Mouse (Mus musculus) neural tube, embryonic 11.5 days (tissue): ENCODE measurements around the gene Ap1g1. TPM values are rescaled to one million over a fixed set of nuclear protein-coding genes. Genes with fewer than 3 reads are reported as not detected.

ENCODE experiments used
- ATAC-seq: fragments of 200-750 bp; cut with Nextera tagmentation; 2 replicates; pipeline ENCODE4 v1.8.0; 2017; ENCODE audit warnings: moderate number of reproducible peaks, mild to moderate bottlenecking, moderate TSS enrichment, moderate library complexity; ENCODE audit not compliant: insufficient read depth, low FRiP score, low TSS enrichment
- DNase-seq: peaks from one replicate; pipeline ENCODE4 v3.0.0-alpha.2; 2015; ENCODE audit warnings: low spot score
- H3K27ac ChIP-seq: fragments of 300-500 bp; sonication (generic); 2 replicates; pipeline ENCODE4 v1.5.1; 2014; ENCODE audit warnings: low read depth, mild to moderate bottlenecking, low read length
- H3K27me3 ChIP-seq: fragments of 300-500 bp; sonication (generic); 2 replicates; pipeline ENCODE4 v1.6.1; 2014; ENCODE audit warnings: mild to moderate bottlenecking, low read length, mixed read lengths; ENCODE audit not compliant: control insufficient read depth, insufficient read depth
- H3K36me3 ChIP-seq: fragments of 300-500 bp; sonication (generic); 2 replicates; pipeline ENCODE4 v1.6.1; 2014; ENCODE audit warnings: mild to moderate bottlenecking, low read length, moderate library complexity, mixed read lengths; ENCODE audit not compliant: control insufficient read depth, insufficient read depth
- H3K4me1 ChIP-seq: fragments of 300-500 bp; sonication (generic); 2 replicates; pipeline ENCODE4 v1.6.1; 2014; ENCODE audit warnings: low read length, mixed read lengths; ENCODE audit not compliant: control insufficient read depth, insufficient read depth
- H3K4me2 ChIP-seq: fragments of 300-500 bp; sonication (generic); 2 replicates; pipeline ENCODE4 v1.6.1; 2014; ENCODE audit warnings: low read depth, mild to moderate bottlenecking, moderate library complexity
- H3K4me3 ChIP-seq: fragments of 300-500 bp; sonication (generic); 2 replicates; pipeline ENCODE4 v1.5.1; 2014; ENCODE audit warnings: low read depth, low read length
- H3K9ac ChIP-seq: fragments of 300-500 bp; sonication (generic); 2 replicates; pipeline ENCODE4 v1.6.1; 2014; ENCODE audit warnings: mild to moderate bottlenecking, low read length
- H3K9me3 ChIP-seq: fragments of 300-500 bp; sonication (generic); 2 replicates; pipeline ENCODE4 v1.6.1; 2016; ENCODE audit warnings: low read length; ENCODE audit not compliant: control insufficient read depth
- WGBS: fragments of 180-500 bp; shearing (Covaris S2); extraction: QIAGEN DNeasy Blood & Tissue Kit; methylation state at CpG from one replicate; pipeline ENCODE4 v1.1.7; 2014; 5-methylcytosine and 5-hydroxymethylcytosine counted together
- polyA plus RNA-seq: library from polyadenylated mRNA; unstranded; fragments of >200 nt; fragmentation: Nextera tagmentation; extraction: Ambion mirVana; gene quantifications from 2 replicates; pipeline ENCODE4 v1.2.1, GENCODE M21; 2014

Gene Ap1g1
- polyA plus RNA-seq, 1 experiment from 2014 or later: 52.1 TPM

DNA sequence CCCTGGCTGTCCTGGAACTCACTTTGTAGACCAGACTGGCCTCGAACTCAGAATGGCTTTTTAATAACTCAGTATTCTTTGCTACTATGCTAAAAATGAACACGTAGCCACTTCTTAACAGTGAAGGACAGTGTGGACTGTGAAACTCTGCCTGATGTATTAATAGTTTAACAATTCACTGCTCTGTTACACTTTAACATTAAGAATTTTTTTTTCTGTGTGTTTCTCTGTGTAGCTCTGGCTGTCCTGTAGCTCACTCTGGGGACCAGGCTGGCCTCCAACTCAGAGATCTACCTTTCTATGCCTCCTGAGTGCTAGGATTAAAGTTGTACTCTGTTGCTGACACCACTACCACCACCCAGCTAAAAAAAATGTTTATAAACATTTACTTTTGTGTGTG lies 45.2 kb downstream of the Ap1g1 start:
- Histone ChIP-seq H3K36me3 (no peaks in the 10 kb centered on the region; the same call in 1 of the 2 replicates), H3K9ac (no peak overlapping the region), H3K4me2 (no peak overlapping the region), H3K27ac (no peak overlapping the region), H3K4me3 (no peak overlapping the region), H3K9me3 (no peaks in the 10 kb centered on the region), H3K4me1 (no peaks in the 10 kb centered on the region), H3K27me3 (no peaks in the 10 kb centered on the region)
- ATAC-seq: no peak
- DNase-seq: no peak
- 89% methylated on average over 2 of the region's 2 CpGs for WGBS

DNA sequence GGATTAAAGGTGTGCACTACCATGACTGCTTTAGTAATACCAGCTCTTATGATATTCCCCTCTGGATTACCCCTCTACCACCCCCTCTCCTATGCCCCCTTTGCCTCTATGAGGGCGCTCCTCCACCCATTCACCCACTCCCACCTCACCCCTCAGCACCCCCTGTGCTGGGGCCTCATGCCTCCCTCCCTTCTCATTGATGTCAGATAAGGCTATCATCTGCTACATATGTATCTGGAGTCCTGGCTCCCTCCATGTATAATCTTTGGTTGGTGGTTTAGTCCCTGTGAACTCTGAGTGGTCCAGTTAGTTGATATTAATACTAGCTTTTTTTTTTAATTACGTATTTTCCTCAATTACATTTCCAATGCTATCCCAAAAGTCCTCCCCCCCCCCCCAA lies 61.5 kb downstream of the Ap1g1 start:
- no peak for ATAC-seq
- Histone ChIP-seq H3K36me3 (no peaks in the 10 kb centered on the region), H3K9ac (no peak overlapping the region), H3K27me3 (no peaks in the 10 kb centered on the region), H3K4me1 (no peaks in the 10 kb centered on the region), H3K9me3 (no peaks in the 10 kb centered on the region), H3K27ac (no peak overlapping the region), H3K4me3 (no peak overlapping the region), H3K4me2 (no peak overlapping the region)
- no peak for DNase-seq
- 97% methylated on average over 2 of the region's 2 CpGs for WGBS

DNA sequence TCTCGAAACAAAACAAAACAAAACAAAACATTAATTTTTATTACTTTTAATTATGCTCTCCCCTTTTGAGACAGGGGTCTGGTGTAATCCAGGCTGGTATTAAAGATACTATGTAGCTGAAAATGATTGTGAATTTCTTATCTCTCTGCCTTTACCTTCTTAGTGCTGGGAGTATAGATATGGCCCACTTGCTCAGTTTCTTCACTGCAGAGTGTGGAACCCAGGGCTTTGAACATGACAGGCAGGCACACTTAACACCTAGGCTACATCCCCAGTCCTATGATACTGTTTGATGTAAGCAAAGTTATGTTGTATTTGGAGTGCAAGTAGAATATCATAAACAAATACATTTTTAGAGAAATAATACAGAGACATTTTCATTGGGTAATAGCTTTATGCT lies 64.1 kb downstream of the Ap1g1 start:
- no peak overlapping the region for H3K4me3 ChIP-seq
- no peak for ATAC-seq
- no peak for DNase-seq
- H3K27ac ChIP-seq: no peak overlapping the region
- H3K4me2 ChIP-seq: no peak overlapping the region
- no peaks in the 10 kb centered on the region for H3K36me3 ChIP-seq
- 100% methylated on average over 1 of the region's 1 CpGs for WGBS
- H3K9ac ChIP-seq: no peak overlapping the region
- no peaks in the 10 kb centered on the region for H3K9me3 ChIP-seq
- H3K4me1 ChIP-seq: no peaks in the 10 kb centered on the region
- no peaks in the 10 kb centered on the region for H3K27me3 ChIP-seq

DNA sequence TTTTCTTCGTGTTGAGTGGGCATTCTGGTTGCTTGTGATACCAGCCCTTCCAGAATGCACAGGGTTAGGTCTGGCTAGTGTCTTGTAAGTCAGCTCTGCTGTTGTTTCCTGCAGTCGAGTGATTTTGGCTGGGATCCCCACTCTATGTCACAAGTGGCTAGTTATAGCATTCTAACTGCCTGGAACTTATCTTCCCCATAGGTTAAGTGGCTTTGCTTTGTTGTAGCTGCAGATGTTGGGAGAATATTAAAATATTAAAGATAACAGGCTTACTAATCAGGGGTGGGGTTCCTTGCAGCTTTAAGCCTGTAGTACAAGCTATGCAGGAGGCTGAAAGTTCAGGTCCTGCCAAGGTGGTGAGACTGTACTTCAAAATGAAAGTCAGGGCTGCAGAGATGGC lies 69.5 kb downstream of the Ap1g1 start:
- DNase-seq (no peak), ATAC-seq (no peak)
- peaks cover 4% of the 10 kb centered on the region for H3K36me3 ChIP-seq

DNA sequence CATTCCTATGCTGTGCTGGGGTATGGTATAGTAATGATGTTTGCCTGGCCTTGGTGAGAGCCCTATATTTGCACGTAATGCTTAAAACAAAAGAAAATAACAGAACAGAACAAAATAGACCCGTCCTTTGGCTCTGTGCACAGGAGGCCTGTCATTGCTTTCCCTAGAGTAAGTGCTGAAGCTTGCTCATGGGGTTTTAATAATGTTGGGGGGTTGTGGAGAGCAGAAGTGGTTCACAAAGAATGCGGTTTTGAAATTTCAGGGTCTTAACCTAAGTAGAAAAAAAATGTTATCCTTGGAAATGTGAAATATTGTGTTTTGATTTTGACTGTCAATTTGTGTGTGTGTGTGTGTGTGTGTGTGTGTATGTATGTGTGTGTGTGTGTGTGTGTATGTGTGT lies 70.6 kb downstream of the Ap1g1 start:
- WGBS: 92% methylated on average over 3 of the region's 3 CpGs
- H3K36me3 ChIP-seq: peaks cover 4% of the 10 kb centered on the region
- DNase-seq: no peak

More for the DNA sequence above, 69.5 kb downstream of the Ap1g1 start:
- Histone ChIP-seq H3K27ac (no peak overlapping the region), H3K4me2 (no peak overlapping the region), H3K9me3 (no peaks in the 10 kb centered on the region), H3K4me1 (no peaks in the 10 kb centered on the region), H3K4me3 (no peak overlapping the region), H3K9ac (no peak overlapping the region), H3K27me3 (no peaks in the 10 kb centered on the region)
- 90% methylated on average over 2 of the region's 2 CpGs for WGBS

DNA sequence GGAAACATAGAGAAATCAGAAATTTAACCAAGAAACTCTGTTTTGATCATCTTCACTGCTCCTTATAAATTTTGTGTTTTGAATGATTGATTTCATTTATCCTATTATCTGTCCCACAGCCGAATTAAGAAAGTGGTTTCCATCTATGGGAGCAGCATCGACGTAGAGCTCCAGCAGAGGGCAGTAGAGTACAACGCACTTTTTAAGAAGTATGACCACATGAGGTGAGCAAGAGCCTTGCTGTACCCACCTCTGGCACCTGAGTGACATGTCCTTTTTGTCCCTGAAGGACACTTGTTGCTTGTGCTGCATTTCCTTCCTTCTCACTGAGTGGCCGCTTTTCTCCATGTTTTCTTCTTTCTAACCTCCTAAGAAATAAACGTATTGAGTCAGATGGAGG lies 75.1 kb downstream of the Ap1g1 start:
- Histone ChIP-seq H3K9me3 (no peaks in the 10 kb centered on the region), H3K36me3 (peaks cover 8% of the 10 kb centered on the region), H3K9ac (no peak overlapping the region), H3K4me1 (no peaks in the 10 kb centered on the region), H3K4me3 (no peak overlapping the region), H3K27me3 (no peaks in the 10 kb centered on the region), H3K4me2 (no peak overlapping the region), H3K27ac (no peak overlapping the region)
- ATAC-seq (no peak), DNase-seq (peak; percentile 72)
- WGBS: 54% methylated on average over 6 of the region's 6 CpGs

More for the DNA sequence above, 70.6 kb downstream of the Ap1g1 start:
- no peak overlapping the region for H3K9ac ChIP-seq
- no peak overlapping the region for H3K27ac ChIP-seq
- ATAC-seq: no peak
- H3K4me2 ChIP-seq: no peak overlapping the region
- no peaks in the 10 kb centered on the region for H3K9me3 ChIP-seq
- H3K4me1 ChIP-seq: no peaks in the 10 kb centered on the region
- no peaks in the 10 kb centered on the region for H3K27me3 ChIP-seq
- no peak overlapping the region for H3K4me3 ChIP-seq

DNA sequence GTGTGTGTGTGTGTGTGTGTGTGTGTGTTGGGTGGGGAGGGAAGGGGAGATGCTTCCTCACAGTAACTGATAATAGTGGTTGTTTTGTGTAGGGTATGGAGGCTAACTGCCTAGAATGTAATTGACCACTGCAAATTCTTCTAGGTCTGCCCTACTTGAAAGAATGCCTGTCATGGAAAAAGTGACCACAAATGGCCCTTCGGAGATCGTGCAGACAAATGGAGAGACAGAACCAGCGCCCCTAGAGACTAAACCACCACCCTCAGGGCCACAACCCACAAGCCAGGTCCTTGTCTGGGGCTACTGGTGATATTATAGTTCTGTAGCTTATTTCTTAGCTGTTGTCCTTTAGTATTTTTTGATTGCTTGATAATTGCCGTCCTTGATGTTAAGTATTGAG lies 76.2 kb downstream of the Ap1g1 start:
- ATAC-seq (no peak), DNase-seq (no peak)
- H3K27ac ChIP-seq: no peak overlapping the region
- no peak overlapping the region for H3K9ac ChIP-seq
- 93% methylated on average over 4 of the region's 4 CpGs for WGBS
- no peaks in the 10 kb centered on the region for H3K4me1 ChIP-seq
- no peak overlapping the region for H3K4me3 ChIP-seq
- peaks cover 8% of the 10 kb centered on the region for H3K36me3 ChIP-seq
- no peak overlapping the region for H3K4me2 ChIP-seq
- H3K27me3 ChIP-seq: no peaks in the 10 kb centered on the region
- no peaks in the 10 kb centered on the region for H3K9me3 ChIP-seq

DNA sequence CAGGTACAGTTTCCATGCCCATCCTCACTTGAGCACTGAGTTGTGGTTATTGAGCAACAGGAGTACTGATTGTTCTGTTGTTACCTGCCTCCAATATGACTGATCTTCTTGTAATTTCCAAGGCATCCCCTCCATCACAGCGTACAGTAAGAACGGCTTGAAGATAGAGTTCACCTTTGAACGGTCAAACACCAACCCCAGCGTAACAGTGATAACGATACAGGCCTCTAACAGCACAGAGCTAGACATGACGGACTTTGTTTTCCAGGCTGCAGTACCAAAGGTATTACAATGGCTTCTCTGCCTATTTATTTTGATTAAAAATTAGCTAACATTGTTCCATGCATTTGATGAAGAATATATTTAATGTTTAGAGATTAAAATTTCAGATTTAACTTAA lies 77.1 kb downstream of the Ap1g1 start:
- Histone ChIP-seq H3K9me3 (no peaks in the 10 kb centered on the region), H3K36me3 (peaks cover 10% of the 10 kb centered on the region), H3K4me3 (no peak overlapping the region), H3K4me1 (no peaks in the 10 kb centered on the region), H3K9ac (no peak overlapping the region), H3K4me2 (no peak overlapping the region), H3K27ac (no peak overlapping the region), H3K27me3 (no peaks in the 10 kb centered on the region)
- 98% methylated on average over 6 of the region's 6 CpGs for WGBS
- DNase-seq (no peak), ATAC-seq (no peak)

DNA sequence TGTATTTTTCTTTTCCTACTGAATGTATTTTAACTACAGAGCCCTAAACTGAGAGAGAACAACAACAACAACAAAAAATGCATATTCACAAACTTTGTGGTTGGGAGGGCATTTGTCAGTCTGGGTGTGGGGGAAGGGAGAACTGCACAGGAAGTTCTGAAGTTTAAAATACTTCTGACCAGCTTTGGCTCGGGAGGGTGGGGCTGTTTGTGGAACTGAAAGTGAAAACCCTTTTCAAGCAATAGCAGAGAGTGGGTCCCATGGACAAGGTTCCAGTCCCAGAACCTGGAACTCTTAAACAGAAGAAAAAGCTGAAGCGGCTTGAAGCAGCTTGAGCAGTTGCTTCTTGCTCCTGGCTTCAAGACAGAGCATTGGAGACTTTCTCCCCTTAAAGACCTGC lies 85.0 kb downstream of the Ap1g1 start:
- no peaks in the 10 kb centered on the region for H3K27me3 ChIP-seq
- H3K9ac ChIP-seq: no peak overlapping the region
- no peak for ATAC-seq
- no peak for DNase-seq
- H3K27ac ChIP-seq: no peak overlapping the region
- no peaks in the 10 kb centered on the region for H3K9me3 ChIP-seq
- H3K4me2 ChIP-seq: no peak overlapping the region
- H3K36me3 ChIP-seq: peaks cover 8% of the 10 kb centered on the region; the same call in 1 of the 2 replicates
- H3K4me1 ChIP-seq: no peaks in the 10 kb centered on the region
- 87% methylated on average over 2 of the region's 2 CpGs for WGBS
- H3K4me3 ChIP-seq: no peak overlapping the region
